Mouse (Mus musculus) forebrain, embryonic 12.5 days (tissue): Measurements from ENCODE around the gene Rab11b. TPM values are rescaled to one million over a fixed set of nuclear protein-coding genes. Genes with fewer than 3 reads are reported as not detected.

Experiments used
- ATAC-seq: fragments of 200-750 bp; cut with Nextera tagmentation; 2 replicates; pipeline ENCODE4 v1.8.0; 2017; ENCODE audit warnings: moderate TSS enrichment; ENCODE audit not compliant: low FRiP score
- H3K27ac ChIP-seq: fragments of 300-500 bp; sonication (generic); 2 replicates; pipeline ENCODE4 v1.5.1; 2016; ENCODE audit warnings: mild to moderate bottlenecking
- H3K27me3 ChIP-seq: fragments of 300-500 bp; sonication (generic); 2 replicates; pipeline ENCODE4 v1.6.1; 2016; ENCODE audit warnings: mild to moderate bottlenecking
- H3K36me3 ChIP-seq: fragments of 300-500 bp; sonication (generic); replicated peaks from 2 replicates; pipeline ENCODE4 v1.6.1; 2016; ENCODE audit warnings: mild to moderate bottlenecking
- H3K4me1 ChIP-seq: fragments of 300-500 bp; sonication (generic); 2 replicates; pipeline ENCODE4 v1.6.1; 2016
- H3K4me2 ChIP-seq: fragments of 300-500 bp; sonication (generic); 2 replicates; pipeline ENCODE4 v1.6.1; 2016; ENCODE audit warnings: mild to moderate bottlenecking, moderate library complexity
- H3K4me3 ChIP-seq: fragments of 300-500 bp; sonication (generic); replicated peaks from 2 replicates; pipeline ENCODE4 v1.5.1; 2016; ENCODE audit warnings: mild to moderate bottlenecking
- H3K9ac ChIP-seq: fragments of 300-500 bp; sonication (generic); 2 replicates; pipeline ENCODE4 v1.6.1; 2016; ENCODE audit warnings: mild to moderate bottlenecking
- H3K9me3 ChIP-seq: fragments of 300-500 bp; sonication (generic); 2 replicates; pipeline ENCODE4 v1.6.1; 2016
- WGBS: fragments of 180-500 bp; shearing (Covaris S2); methylation state at CpG from one replicate; pipeline ENCODE4 v1.1.7; 2016; 5-methylcytosine and 5-hydroxymethylcytosine counted together
- polyA plus RNA-seq: library from polyadenylated mRNA; unstranded; fragments of >200 nt; fragmentation: Nextera tagmentation; extraction: Ambion mirVana; gene quantifications from 2 replicates; pipeline ENCODE4 v1.2.1, GENCODE M21; 2016

Gene Rab11b
- polyA plus RNA-seq, 1 experiment from 2014 or later, result 388 TPM

DNA sequence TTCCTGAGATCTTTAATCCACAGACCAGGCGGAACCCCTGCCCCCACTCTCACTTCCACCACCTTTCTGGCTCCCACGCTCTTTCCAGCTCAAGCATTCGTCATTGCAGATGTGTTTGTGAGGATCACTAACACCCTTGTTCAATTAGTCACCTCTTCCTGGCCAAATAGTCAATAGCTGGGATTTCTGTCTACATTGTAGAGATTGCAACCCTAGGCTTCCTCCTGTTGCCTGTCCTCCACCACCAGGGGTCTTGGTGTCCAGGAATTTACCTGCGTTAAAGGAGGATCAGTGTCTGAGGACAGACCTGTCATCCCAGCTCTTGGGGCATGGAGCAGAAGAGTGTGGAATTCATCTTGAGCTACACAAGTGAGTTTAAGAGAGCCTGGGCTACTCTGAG lies 21.7 kb upstream of the Rab11b start:
- H3K27ac ChIP-seq, result no peak overlapping the region
- ATAC-seq, result no peak

GRCm38 (mm10) chr17:33781124-33781977 lies 21.0 kb upstream of the Rab11b start, which contains the start of gene Angptl4:
Angptl4 (minus strand) TSS chr17:33781830.
- Histone ChIP-seq H3K4me1 (peaks cover 22% of the 10 kb centered on the region), H3K4me2 (peak within 1 kb of the TSS; percentile 87)
- 1% methylated on average over 50 of the region's 50 CpGs for WGBS

More for the DNA sequence above, 21.7 kb upstream of the Rab11b start:
- Histone ChIP-seq H3K4me1 (peaks cover 22% of the 10 kb centered on the region), H3K36me3 (no peaks in the 10 kb centered on the region), H3K9me3 (no peaks in the 10 kb centered on the region), H3K4me2 (peak overlapping the region; percentile 87), H3K9ac (peak overlapping the region; percentile 58), H3K27me3 (peaks cover 27% of the 10 kb centered on the region), H3K4me3 (peak overlapping the region; percentile 46; the same call in 1 of the 2 replicates)
- 45% methylated on average over 4 of the region's 4 CpGs for WGBS

DNA sequence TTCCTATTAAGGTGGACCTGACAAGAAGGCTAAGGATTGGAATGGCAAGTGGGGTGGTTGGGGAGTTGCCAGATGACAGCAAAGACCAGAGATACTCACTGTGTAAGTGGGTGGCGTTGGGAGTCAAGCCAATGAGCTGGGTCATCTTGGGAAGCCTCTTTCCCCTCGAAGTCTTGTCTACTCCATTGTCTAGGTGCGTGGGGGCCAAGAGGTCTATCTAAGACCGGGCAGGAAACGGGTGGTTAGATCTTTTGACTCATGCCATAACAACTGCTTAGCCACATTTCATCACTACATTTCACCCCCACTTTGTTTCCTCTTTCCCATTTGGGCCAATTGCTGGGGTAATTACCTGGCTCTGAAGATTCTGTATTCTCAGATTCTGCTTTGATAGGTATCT lies 20.1 kb upstream of the Rab11b start:
- peaks cover 27% of the 10 kb centered on the region for H3K27me3 ChIP-seq
- no peaks in the 10 kb centered on the region for H3K36me3 ChIP-seq
- H3K9ac ChIP-seq, result no peak overlapping the region
- H3K27ac ChIP-seq, result 0 out of 2 replicates have a peak overlapping the region, but pooled peaks have one; percentile 61
- peak overlapping the region; percentile 46 for H3K4me3 ChIP-seq
- H3K4me1 ChIP-seq, result peaks cover 22% of the 10 kb centered on the region
- peak overlapping the region; percentile 87 for H3K4me2 ChIP-seq
- WGBS, result 96% methylated on average over 5 of the region's 5 CpGs
- ATAC-seq, result no peak
- no peaks in the 10 kb centered on the region for H3K9me3 ChIP-seq

More at GRCm38 (mm10) chr17:33781124-33781977, 21.0 kb upstream of the Rab11b start, which contains the start of gene Angptl4:
- peaks cover 27% of the 10 kb centered on the region for H3K27me3 ChIP-seq
- no peaks in the 10 kb centered on the region for H3K36me3 ChIP-seq
- H3K9me3 ChIP-seq, result no peaks in the 10 kb centered on the region
- H3K9ac ChIP-seq, result peak within 1 kb of the TSS; percentile 58
- H3K27ac ChIP-seq, result peak within 1 kb of the TSS; percentile 61; the same call in 1 of the 2 replicates
- peak; percentile 79 for ATAC-seq
- peak within 1 kb of the TSS; percentile 46 for H3K4me3 ChIP-seq

DNA sequence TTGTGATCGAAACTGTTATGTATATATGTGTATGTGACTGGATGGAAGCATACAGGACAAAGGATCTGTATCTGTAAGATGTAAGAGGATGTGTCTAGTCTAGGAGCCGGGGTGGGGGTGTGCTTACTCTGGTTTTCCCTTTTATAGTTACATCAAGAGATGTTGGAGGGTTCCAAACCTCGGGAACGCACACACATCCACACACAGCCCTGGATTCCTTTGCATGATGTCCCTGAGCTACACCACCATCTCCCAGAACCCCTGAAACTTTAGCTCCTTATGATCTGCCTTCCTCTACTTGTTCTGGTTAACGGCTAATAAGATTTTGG lies 19.6 kb upstream of the Rab11b start:
- Histone ChIP-seq H3K27ac (no peak overlapping the region), H3K27me3 (peaks cover 27% of the 10 kb centered on the region), H3K4me3 (no peak overlapping the region), H3K4me1 (peaks cover 22% of the 10 kb centered on the region), H3K9ac (no peak overlapping the region), H3K4me2 (no peak overlapping the region), H3K9me3 (no peaks in the 10 kb centered on the region), H3K36me3 (no peaks in the 10 kb centered on the region)
- no peak for ATAC-seq
- 94% methylated on average over 5 of the region's 5 CpGs for WGBS

- Histone ChIP-seq H3K9ac (no peak overlapping the region), H3K27ac (0 out of 2 replicates have a peak overlapping the region, but pooled peaks have one; percentile 8), H3K27me3 (peaks cover 27% of the 10 kb centered on the region), H3K36me3 (no peaks in the 10 kb centered on the region), H3K9me3 (no peaks in the 10 kb centered on the region), H3K4me3 (no peak overlapping the region), H3K4me1 (peaks cover 22% of the 10 kb centered on the region), H3K4me2 (0 out of 2 replicates have a peak overlapping the region, but pooled peaks have one; percentile 2)
- ATAC-seq, result no peak
- 70% methylated on average over 9 of the region's 9 CpGs for WGBS
Observed at GRCm38 (mm10) chr17:33779271-33779966, 19.1 kb upstream of the Rab11b start.

DNA sequence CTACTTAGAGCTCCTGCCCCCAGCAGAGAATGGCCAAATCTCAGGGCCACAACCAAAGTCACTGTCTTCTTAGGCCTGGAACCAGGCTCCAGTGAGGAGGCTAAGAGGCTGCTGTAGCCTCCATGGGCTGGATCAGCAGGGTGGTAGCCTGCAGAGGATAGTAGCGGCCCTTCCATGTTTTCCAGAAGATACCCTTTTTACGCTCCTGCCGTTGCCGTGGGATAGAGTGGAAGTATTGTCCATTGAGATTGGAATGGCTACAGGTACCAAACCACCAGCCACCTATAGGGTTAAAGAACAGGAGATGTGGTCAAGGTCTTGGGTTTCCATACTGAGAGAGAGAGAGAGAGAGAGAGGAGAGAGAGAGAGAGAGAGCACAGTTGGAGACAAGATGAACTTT lies 15.0 kb upstream of the Rab11b start:
- Histone ChIP-seq H3K36me3 (no peaks in the 10 kb centered on the region), H3K4me1 (peaks cover 5% of the 10 kb centered on the region; the same call in 1 of the 2 replicates), H3K9me3 (no peaks in the 10 kb centered on the region), H3K4me3 (no peak overlapping the region), H3K4me2 (no peak overlapping the region), H3K27me3 (no peaks in the 10 kb centered on the region), H3K9ac (no peak overlapping the region), H3K27ac (no peak overlapping the region)
- WGBS, result over 99% methylated on average over 4 of the region's 4 CpGs
- no peak for ATAC-seq

GRCm38 (mm10) chr17:33774573-33775155 lies 14.3 kb upstream of the Rab11b start:
- H3K9ac ChIP-seq, result no peak overlapping the region
- no peak for ATAC-seq
- peaks cover 5% of the 10 kb centered on the region; the same call in 1 of the 2 replicates for H3K4me1 ChIP-seq
- no peaks in the 10 kb centered on the region for H3K36me3 ChIP-seq
- 91% methylated on average over 8 of the region's 8 CpGs for WGBS
- no peak overlapping the region for H3K27ac ChIP-seq
- no peaks in the 10 kb centered on the region for H3K27me3 ChIP-seq
- H3K9me3 ChIP-seq, result no peaks in the 10 kb centered on the region
- no peak overlapping the region for H3K4me3 ChIP-seq
- no peak overlapping the region for H3K4me2 ChIP-seq

- Histone ChIP-seq H3K9me3 (no peaks in the 10 kb centered on the region), H3K4me3 (no peak overlapping the region), H3K4me1 (no peaks in the 10 kb centered on the region), H3K27me3 (no peaks in the 10 kb centered on the region), H3K4me2 (no peak overlapping the region), H3K36me3 (no peaks in the 10 kb centered on the region), H3K9ac (no peak overlapping the region), H3K27ac (no peak overlapping the region)
- WGBS, result 90% methylated on average over 6 of the region's 6 CpGs
- no peak for ATAC-seq
Observed at GRCm38 (mm10) chr17:33773871-33774572, 13.7 kb upstream of the Rab11b start.

DNA sequence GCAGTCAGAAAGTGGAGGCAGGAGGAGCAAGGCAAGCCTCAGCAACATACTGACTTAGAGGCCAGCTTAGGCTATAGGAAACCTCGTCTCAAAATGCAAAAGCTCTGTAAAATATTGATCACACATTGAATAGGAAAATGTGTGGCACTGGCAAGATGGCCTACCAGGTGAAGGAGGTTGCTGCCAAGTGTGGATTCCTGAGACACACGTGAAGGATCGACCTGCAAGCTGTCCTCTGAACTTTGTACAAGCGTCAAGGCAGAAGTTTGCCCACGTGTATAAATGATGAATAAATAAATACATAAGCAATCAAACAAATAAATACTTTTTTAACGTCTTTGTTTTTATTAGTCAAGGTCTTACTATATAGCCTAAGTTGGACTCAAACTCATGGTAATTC lies 13.1 kb upstream of the Rab11b start:
- WGBS, result 87% methylated on average over 6 of the region's 6 CpGs

GRCm38 (mm10) chr17:33771617-33772016 lies 11.3 kb upstream of the Rab11b start:
- Histone ChIP-seq H3K27me3 (no peaks in the 10 kb centered on the region), H3K4me1 (no peaks in the 10 kb centered on the region), H3K4me3 (no peak overlapping the region), H3K9ac (no peak overlapping the region), H3K27ac (no peak overlapping the region), H3K36me3 (no peaks in the 10 kb centered on the region), H3K9me3 (no peaks in the 10 kb centered on the region), H3K4me2 (no peak overlapping the region)
- WGBS, result 85% methylated on average over 4 of the region's 4 CpGs
- ATAC-seq, result no peak

More for the DNA sequence above, 13.1 kb upstream of the Rab11b start:
- Histone ChIP-seq H3K27me3 (no peaks in the 10 kb centered on the region), H3K4me3 (no peak overlapping the region), H3K4me1 (no peaks in the 10 kb centered on the region), H3K36me3 (no peaks in the 10 kb centered on the region), H3K4me2 (no peak overlapping the region), H3K27ac (no peak overlapping the region), H3K9ac (no peak overlapping the region), H3K9me3 (no peaks in the 10 kb centered on the region)
- no peak for ATAC-seq

DNA sequence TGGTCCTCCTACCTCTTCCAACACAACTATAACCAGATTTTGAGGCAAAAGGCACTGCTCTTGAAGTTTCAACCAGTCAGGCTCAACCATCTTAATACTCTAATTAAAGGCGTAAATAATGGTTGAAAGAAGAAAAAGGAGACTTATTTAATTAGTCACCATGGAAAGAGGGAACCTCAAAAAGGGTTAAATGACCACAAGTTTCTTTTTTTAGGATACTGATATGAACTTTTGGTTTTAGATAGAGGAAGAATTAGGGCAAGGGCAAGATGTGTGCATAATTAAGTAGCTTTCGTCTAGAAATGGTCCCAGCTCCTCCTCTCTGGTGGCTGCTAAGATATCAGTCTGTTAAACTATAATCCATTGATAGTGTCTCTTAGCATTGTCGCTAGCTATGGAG lies 6.1 kb upstream of the Rab11b start:
- Histone ChIP-seq H3K36me3 (no peaks in the 10 kb centered on the region), H3K4me3 (no peak overlapping the region), H3K4me1 (no peaks in the 10 kb centered on the region), H3K4me2 (no peak overlapping the region), H3K27ac (no peak overlapping the region), H3K9ac (no peak overlapping the region), H3K9me3 (no peaks in the 10 kb centered on the region), H3K27me3 (no peaks in the 10 kb centered on the region)
- ATAC-seq, result no peak
- WGBS, result 78% methylated on average over 3 of the region's 3 CpGs
